Mouse (Mus musculus) kidney, adult 2 months (tissue): ENCODE measurements around the gene Bmpr2.

Experiments
- CTCF ChIP-seq: fragments of 200-500 bp; conservative IDR thresholded peaks from 2 replicates; pipeline ENCODE4 v1.5.1; 2011; ENCODE audit warnings: low read depth, mild to moderate bottlenecking, control low read depth, low read length, moderate library complexity, mixed read lengths; ENCODE audit not compliant: insufficient read depth, insufficient read length
- POLR2A ChIP-seq: fragments of 200-500 bp; IDR thresholded peaks from one replicate; pipeline ENCODE4 v1.6.1; 2011; ENCODE audit warnings: low read depth, low read length, control low read depth

DNA sequence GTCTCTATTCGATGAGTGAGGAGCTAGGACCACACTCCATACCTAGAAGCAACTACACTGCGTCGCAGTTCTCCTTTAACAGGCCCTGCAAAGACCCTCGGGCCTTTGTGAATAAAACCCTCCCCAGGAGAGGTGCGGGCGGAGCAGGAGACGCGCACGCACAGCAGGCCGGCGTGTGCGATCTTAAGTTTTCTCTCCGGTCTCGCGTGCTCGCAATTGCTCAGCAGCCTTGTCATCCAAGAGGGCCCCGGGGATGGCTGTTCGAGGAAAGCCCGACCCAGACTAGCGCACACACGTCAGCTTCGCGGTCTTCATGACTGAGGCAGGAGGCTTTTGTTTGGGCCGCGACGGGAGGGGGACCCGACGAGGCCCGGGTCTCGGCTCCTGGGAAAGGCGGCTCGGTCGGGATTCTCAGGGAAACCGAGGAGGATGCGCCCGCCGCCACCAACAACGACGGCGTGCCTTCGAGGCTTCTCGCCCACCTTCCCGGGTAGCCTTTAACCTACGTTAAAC, 493 bp upstream of the Bmpr2 start:
- TF ChIP-seq CTCF, result no peak
- no peak for TF ChIP-seq POLR2A
